Mouse (Mus musculus) neural tube, embryonic 15.5 days (tissue): ENCODE measurements at regions not wholly inside any gene's neighbourhood (a gene's known extent, or its start where the extent isn't known, plus 50 kb on each side); places are given as distances from the start of the nearest gene placed in this dataset.

Experiments
- ATAC-seq: fragments of 200-750 bp; cut with Nextera tagmentation; 2 replicates; pipeline ENCODE4 v1.8.0; 2017; ENCODE audit warnings: mild to moderate bottlenecking, moderate TSS enrichment, moderate library complexity; ENCODE audit not compliant: low FRiP score
- H3K27ac ChIP-seq: fragments of 300-500 bp; sonication (generic); replicated peaks from 2 replicates; pipeline ENCODE4 v1.5.1; 2015; ENCODE audit warnings: mild to moderate bottlenecking, inconsistent platforms
- H3K27me3 ChIP-seq: fragments of 300-500 bp; sonication (generic); replicated peaks from 2 replicates; pipeline ENCODE4 v1.6.1; 2015; ENCODE audit warnings: inconsistent platforms
- H3K36me3 ChIP-seq: fragments of 300-500 bp; sonication (generic); 2 replicates; pipeline ENCODE4 v1.6.1; 2015; ENCODE audit warnings: inconsistent platforms
- H3K4me1 ChIP-seq: fragments of 300-500 bp; sonication (generic); 2 replicates; pipeline ENCODE4 v1.6.1; 2015; ENCODE audit warnings: inconsistent platforms
- H3K4me2 ChIP-seq: fragments of 300-500 bp; sonication (generic); 2 replicates; pipeline ENCODE4 v1.6.1; 2015; ENCODE audit warnings: inconsistent platforms, mild to moderate bottlenecking, moderate library complexity
- H3K4me3 ChIP-seq: fragments of 300-500 bp; sonication (generic); replicated peaks from 2 replicates; pipeline ENCODE4 v1.5.1; 2015; ENCODE audit warnings: mild to moderate bottlenecking, inconsistent platforms
- H3K9ac ChIP-seq: fragments of 300-500 bp; sonication (generic); replicated peaks from 2 replicates; pipeline ENCODE4 v1.6.1; 2015; ENCODE audit warnings: mild to moderate bottlenecking, inconsistent platforms
- H3K9me3 ChIP-seq: fragments of 300-500 bp; sonication (generic); replicated peaks from 2 replicates; pipeline ENCODE4 v1.6.1; 2016; ENCODE audit warnings: inconsistent platforms
- WGBS: fragments of 180-500 bp; shearing (Covaris S2); methylation state at CpG from one replicate; pipeline ENCODE4 v1.1.7; 2015; ENCODE audit warnings: mixed read lengths; 5-methylcytosine and 5-hydroxymethylcytosine counted together

- no peak overlapping the region for H3K27ac ChIP-seq
- H3K9me3 ChIP-seq: no peaks in the 10 kb centered on the region
- peaks cover 20% of the 10 kb centered on the region for H3K4me1 ChIP-seq
- ATAC-seq: no peak
- H3K4me3 ChIP-seq: no peak overlapping the region
- no peaks in the 10 kb centered on the region for H3K36me3 ChIP-seq
- H3K9ac ChIP-seq: no peak overlapping the region
- H3K27me3 ChIP-seq: 0 out of 2 replicates have a peak, but pooled peaks cover 7% of the 10 kb centered on the region
- no peak overlapping the region for H3K4me2 ChIP-seq
- 42% methylated on average over 13 of the region's 13 CpGs for WGBS
These were observed 259.3 kb upstream of the Kdm8 start for GRCm38 (mm10) chr7:125185037-125185679.

- 80% methylated on average over 10 of the region's 10 CpGs for WGBS
- Histone ChIP-seq H3K4me2 (no peak overlapping the region), H3K9me3 (no peaks in the 10 kb centered on the region), H3K36me3 (no peaks in the 10 kb centered on the region), H3K4me1 (peaks cover 20% of the 10 kb centered on the region), H3K27ac (no peak overlapping the region), H3K27me3 (0 out of 2 replicates have a peak, but pooled peaks cover 3% of the 10 kb centered on the region), H3K9ac (no peak overlapping the region), H3K4me3 (no peak overlapping the region)
- ATAC-seq: no peak
These were observed 257.3 kb upstream of the Kdm8 start for GRCm38 (mm10) chr7:125187011-125187740.

- Histone ChIP-seq H3K9ac (no peak overlapping the region), H3K9me3 (no peaks in the 10 kb centered on the region), H3K36me3 (no peaks in the 10 kb centered on the region), H3K4me1 (peaks cover 15% of the 10 kb centered on the region), H3K27me3 (no peaks in the 10 kb centered on the region), H3K4me3 (no peak overlapping the region), H3K4me2 (no peak overlapping the region), H3K27ac (no peak overlapping the region)
- ATAC-seq: no peak
- whole genome bisulfite sequencing: 62% methylated on average over 5 of the region's 5 CpGs
These were observed 255.5 kb upstream of the Kdm8 start for GRCm38 (mm10) chr7:125188986-125189385.

GRCm38 (mm10) chr7:125190067-125190466, 254.4 kb upstream of the Kdm8 start:
- Histone ChIP-seq H3K27me3 (no peaks in the 10 kb centered on the region), H3K4me2 (no peak overlapping the region), H3K4me3 (no peak overlapping the region), H3K9ac (no peak overlapping the region), H3K36me3 (no peaks in the 10 kb centered on the region), H3K4me1 (peaks cover 11% of the 10 kb centered on the region), H3K9me3 (no peaks in the 10 kb centered on the region), H3K27ac (no peak overlapping the region)
- WGBS: 86% methylated on average over 6 of the region's 6 CpGs
- ATAC-seq: no peak

- Histone ChIP-seq H3K4me1 (peaks cover 10% of the 10 kb centered on the region), H3K27ac (no peak overlapping the region), H3K9me3 (no peaks in the 10 kb centered on the region), H3K27me3 (no peaks in the 10 kb centered on the region), H3K36me3 (no peaks in the 10 kb centered on the region), H3K4me2 (no peak overlapping the region), H3K9ac (no peak overlapping the region), H3K4me3 (no peak overlapping the region)
- no peak for ATAC-seq
These were observed 253.2 kb upstream of the Kdm8 start for GRCm38 (mm10) chr7:125191313-125191712.

- no peak overlapping the region for H3K9ac ChIP-seq
- H3K27ac ChIP-seq: no peak overlapping the region
- WGBS: 36% methylated on average over 6 of the region's 6 CpGs
- no peaks in the 10 kb centered on the region for H3K27me3 ChIP-seq
- no peaks in the 10 kb centered on the region for H3K36me3 ChIP-seq
- no peak for ATAC-seq
- no peaks in the 10 kb centered on the region; the same call in 1 of the 2 replicates for H3K4me1 ChIP-seq
- H3K9me3 ChIP-seq: no peaks in the 10 kb centered on the region
- H3K4me2 ChIP-seq: no peak overlapping the region
- no peak overlapping the region for H3K4me3 ChIP-seq
These were observed 233.0 kb upstream of the Kdm8 start for GRCm38 (mm10) chr7:125211346-125211973.

GRCm38 (mm10) chr7:125214036-125214435, 230.4 kb upstream of the Kdm8 start:
- H3K4me2 ChIP-seq: no peak overlapping the region
- H3K27ac ChIP-seq: no peak overlapping the region
- 75% methylated on average over 6 of the region's 6 CpGs for WGBS
- H3K36me3 ChIP-seq: no peaks in the 10 kb centered on the region
- no peak for ATAC-seq
- H3K27me3 ChIP-seq: no peaks in the 10 kb centered on the region
- peaks cover 6% of the 10 kb centered on the region for H3K4me1 ChIP-seq
- no peak overlapping the region for H3K9ac ChIP-seq
- H3K4me3 ChIP-seq: no peak overlapping the region
- no peaks in the 10 kb centered on the region for H3K9me3 ChIP-seq

GRCm38 (mm10) chr7:125217630-125218029, 226.8 kb upstream of the Kdm8 start:
- ATAC-seq: no peak
- WGBS: 87% methylated on average over 4 of the region's 4 CpGs
- H3K9me3 ChIP-seq: no peaks in the 10 kb centered on the region
- no peak overlapping the region for H3K4me2 ChIP-seq
- no peaks in the 10 kb centered on the region for H3K36me3 ChIP-seq
- no peak overlapping the region for H3K27ac ChIP-seq
- H3K27me3 ChIP-seq: no peaks in the 10 kb centered on the region
- peaks cover 6% of the 10 kb centered on the region for H3K4me1 ChIP-seq
- H3K4me3 ChIP-seq: no peak overlapping the region
- no peak overlapping the region for H3K9ac ChIP-seq

GRCm38 (mm10) chr7:125222684-125223083, 221.8 kb upstream of the Kdm8 start:
- H3K4me1 ChIP-seq: peaks cover 5% of the 10 kb centered on the region; the same call in 1 of the 2 replicates

GRCm38 (mm10) chr7:125234911-125235310, 209.6 kb upstream of the Kdm8 start:
- Histone ChIP-seq H3K9ac (no peak overlapping the region), H3K36me3 (no peaks in the 10 kb centered on the region), H3K4me3 (no peak overlapping the region), H3K4me1 (peaks cover 7% of the 10 kb centered on the region), H3K4me2 (no peak overlapping the region), H3K9me3 (no peaks in the 10 kb centered on the region), H3K27ac (no peak overlapping the region), H3K27me3 (no peaks in the 10 kb centered on the region)
- ATAC-seq: no peak
- 32% methylated on average over 7 of the region's 7 CpGs for WGBS

More at GRCm38 (mm10) chr7:125222684-125223083, 221.8 kb upstream of the Kdm8 start:
- H3K9me3 ChIP-seq: no peaks in the 10 kb centered on the region
- H3K9ac ChIP-seq: no peak overlapping the region
- H3K27me3 ChIP-seq: no peaks in the 10 kb centered on the region
- no peak overlapping the region for H3K4me2 ChIP-seq
- H3K36me3 ChIP-seq: no peaks in the 10 kb centered on the region
- WGBS: 87% methylated on average over 1 of the region's 1 CpGs
- H3K27ac ChIP-seq: no peak overlapping the region
- no peak for ATAC-seq
- no peak overlapping the region for H3K4me3 ChIP-seq

GRCm38 (mm10) chr7:125237026-125237425, 207.4 kb upstream of the Kdm8 start:
- WGBS: 88% methylated on average over 3 of the region's 3 CpGs

GRCm38 (mm10) chr7:125243021-125243420, 201.5 kb upstream of the Kdm8 start:
- H3K4me2 ChIP-seq: no peak overlapping the region
- WGBS: 74% methylated on average over 3 of the region's 3 CpGs
- H3K9ac ChIP-seq: no peak overlapping the region

More at GRCm38 (mm10) chr7:125237026-125237425, 207.4 kb upstream of the Kdm8 start:
- no peak for ATAC-seq
- Histone ChIP-seq H3K4me1 (peaks cover 7% of the 10 kb centered on the region), H3K9ac (no peak overlapping the region), H3K9me3 (no peaks in the 10 kb centered on the region), H3K4me2 (no peak overlapping the region), H3K27me3 (no peaks in the 10 kb centered on the region), H3K4me3 (no peak overlapping the region), H3K36me3 (no peaks in the 10 kb centered on the region), H3K27ac (no peak overlapping the region)

More at GRCm38 (mm10) chr7:125243021-125243420, 201.5 kb upstream of the Kdm8 start:
- Histone ChIP-seq H3K36me3 (no peaks in the 10 kb centered on the region), H3K9me3 (no peaks in the 10 kb centered on the region), H3K4me3 (no peak overlapping the region), H3K27ac (no peak overlapping the region), H3K27me3 (no peaks in the 10 kb centered on the region), H3K4me1 (no peaks in the 10 kb centered on the region)
- ATAC-seq: no peak
